Mouse (Mus musculus): ENCODE results near the gene 2610528A11Rik.

DNA sequence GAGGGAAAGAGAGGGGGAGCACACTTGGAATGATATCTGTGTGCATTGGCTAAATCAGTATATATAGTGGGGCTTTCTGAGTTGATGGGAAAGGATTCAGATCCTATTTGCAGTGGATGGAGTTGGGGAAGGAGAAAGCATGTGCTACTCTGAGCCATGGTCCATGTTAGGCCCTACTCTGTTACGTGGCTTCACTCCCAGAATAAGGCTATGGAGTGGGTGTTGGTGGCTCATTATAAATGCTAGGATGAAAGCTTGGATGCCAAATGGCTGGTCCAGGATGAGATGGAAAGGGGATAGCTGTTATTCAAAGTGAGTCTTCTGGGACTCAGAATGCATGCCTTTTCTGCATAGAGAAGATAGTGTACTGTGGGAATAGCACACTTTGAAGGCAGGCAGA is 33.1 kb downstream of the 2610528A11Rik start:
- no peak for TF ChIP-seq POLR2A (IDR thresholded peaks at IDR 0.05; ENCODE audit: control insufficient read depth, extremely low read depth, insufficient read depth, low read length, poor library complexity)
- no peak for TF ChIP-seq CTCF (IDR thresholded peaks at IDR 0.05; ENCODE audit: borderline replicate concordance, control insufficient read depth, extremely low read depth, insufficient read depth, low read length, poor library complexity)
